Mouse (Mus musculus) hindbrain, embryonic 15.5 days (tissue): ENCODE results near the gene Otulin. TPM values are rescaled to one million over a fixed set of nuclear protein-coding genes. Genes with fewer than 3 reads are reported as not detected.

Experiments
- ATAC-seq: fragments of 200-750 bp; cut with Nextera tagmentation; 2 replicates; pipeline ENCODE4 v1.8.0; 2017; ENCODE audit warnings: low read depth, moderate number of reproducible peaks, moderate TSS enrichment; ENCODE audit not compliant: low FRiP score
- H3K27ac ChIP-seq: fragments of 300-500 bp; sonication (generic); replicated peaks from 2 replicates; pipeline ENCODE4 v1.5.1; 2015; ENCODE audit warnings: mild to moderate bottlenecking, inconsistent platforms
- H3K27me3 ChIP-seq: fragments of 300-500 bp; sonication (generic); 2 replicates; pipeline ENCODE4 v1.6.1; 2015; ENCODE audit warnings: control low read depth, inconsistent platforms
- H3K36me3 ChIP-seq: fragments of 300-500 bp; sonication (generic); 2 replicates; pipeline ENCODE4 v1.6.1; 2015; ENCODE audit warnings: control low read depth, inconsistent platforms
- H3K4me1 ChIP-seq: fragments of 300-500 bp; sonication (generic); replicated peaks from 2 replicates; pipeline ENCODE4 v1.6.1; 2015; ENCODE audit warnings: control low read depth, inconsistent platforms
- H3K4me2 ChIP-seq: fragments of 300-500 bp; sonication (generic); 2 replicates; pipeline ENCODE4 v1.6.1; 2015; ENCODE audit warnings: moderate library complexity, mild to moderate bottlenecking, inconsistent platforms
- H3K4me3 ChIP-seq: fragments of 300-500 bp; sonication (generic); 2 replicates; pipeline ENCODE4 v1.5.1; 2015; ENCODE audit warnings: mild to moderate bottlenecking, inconsistent platforms
- H3K9ac ChIP-seq: fragments of 300-500 bp; sonication (generic); 2 replicates; pipeline ENCODE4 v1.6.1; 2015; ENCODE audit warnings: inconsistent platforms
- H3K9me3 ChIP-seq: fragments of 300-500 bp; sonication (generic); 2 replicates; pipeline ENCODE4 v1.6.1; 2016; ENCODE audit warnings: control low read depth, inconsistent platforms
- WGBS: fragments of 180-500 bp; shearing (Covaris S2); methylation state at CpG from one replicate; pipeline ENCODE4 v1.1.7; 2015; 5-methylcytosine and 5-hydroxymethylcytosine counted together
- polyA plus RNA-seq: library from polyadenylated mRNA; unstranded; fragments of >200 nt; fragmentation: Nextera tagmentation; extraction: Ambion mirVana; gene quantifications from 2 replicates; pipeline ENCODE4 v1.2.1, GENCODE M21; 2015

The Otulin gene
- polyA plus RNA-seq, 1 experiment from 2014 or later: 23.5 TPM

DNA sequence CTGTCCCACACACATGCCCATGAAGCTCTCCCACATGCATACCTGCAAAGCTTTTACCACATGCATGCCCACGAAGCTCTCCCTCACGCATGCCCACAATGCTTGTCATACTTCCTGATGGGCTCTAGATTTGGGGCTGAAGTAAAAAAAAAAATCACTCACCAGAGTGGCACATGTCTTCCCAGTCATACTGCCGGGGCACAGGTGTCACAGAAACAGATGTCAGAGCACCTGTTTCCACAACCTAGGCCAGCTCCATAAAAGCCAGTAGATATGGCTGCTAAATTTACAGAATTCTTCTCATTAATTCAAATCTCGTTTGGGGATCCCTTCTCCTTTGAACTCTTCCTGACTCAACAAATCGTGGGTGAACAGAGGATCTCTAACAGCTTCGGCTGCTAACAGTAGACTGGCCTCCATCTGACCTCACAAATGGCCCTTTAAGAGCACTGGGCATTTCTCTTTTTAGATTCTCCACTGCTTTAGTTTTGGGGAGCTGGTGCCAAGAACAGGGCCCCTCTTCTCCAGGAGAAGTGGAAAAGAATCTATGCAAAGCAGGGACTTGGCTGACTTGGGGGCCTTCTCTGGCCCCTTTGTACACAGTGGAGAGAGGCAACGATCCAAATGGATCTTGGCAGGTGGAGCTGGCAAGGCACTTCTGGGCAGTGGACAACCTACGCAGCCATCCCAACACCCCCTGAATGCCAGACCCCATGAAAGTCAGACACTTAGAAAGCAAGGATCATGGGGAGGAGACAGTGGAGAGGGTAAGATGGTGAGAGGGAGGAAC lies 55.3 kb downstream of the Otulin start:
- Histone ChIP-seq H3K36me3 (peaks cover 11% of the 10 kb centered on the region; the same call in 1 of the 2 replicates), H3K9ac (no peak overlapping the region), H3K27ac (peak overlapping the region; percentile 40; the same call in 1 of the 2 replicates), H3K4me3 (no peak overlapping the region), H3K9me3 (no peaks in the 10 kb centered on the region), H3K4me1 (no peaks in the 10 kb centered on the region), H3K4me2 (no peak overlapping the region), H3K27me3 (no peaks in the 10 kb centered on the region)
- 74% methylated on average over 8 of the region's 8 CpGs for WGBS
- ATAC-seq: peak; percentile 77

DNA sequence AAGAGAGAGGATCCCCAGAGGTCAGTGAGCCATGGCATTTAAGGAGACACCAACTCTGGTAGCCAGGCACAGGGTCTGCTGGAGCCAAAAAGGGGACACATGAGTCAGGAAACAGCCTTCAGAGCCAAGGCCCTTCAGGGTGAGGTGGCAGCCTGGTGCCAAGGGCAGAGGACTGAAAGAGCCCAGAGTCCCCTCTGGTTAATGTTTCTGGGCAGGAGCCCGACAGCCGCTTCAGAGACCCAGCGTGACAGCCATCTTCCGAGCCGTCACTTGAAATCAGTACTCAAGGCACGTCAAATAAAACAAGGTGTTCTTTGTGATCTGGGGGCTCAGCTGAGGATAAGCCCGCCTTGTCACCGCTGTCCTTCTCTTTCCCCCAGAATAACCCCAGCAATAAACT lies 59.3 kb downstream of the Otulin start:
- Histone ChIP-seq H3K4me1 (no peaks in the 10 kb centered on the region), H3K27me3 (no peaks in the 10 kb centered on the region), H3K4me2 (no peak overlapping the region), H3K36me3 (peaks cover 21% of the 10 kb centered on the region), H3K9me3 (no peaks in the 10 kb centered on the region), H3K27ac (no peak overlapping the region), H3K9ac (no peak overlapping the region), H3K4me3 (no peak overlapping the region)
- WGBS: 80% methylated on average over 8 of the region's 8 CpGs
- ATAC-seq: no peak

DNA sequence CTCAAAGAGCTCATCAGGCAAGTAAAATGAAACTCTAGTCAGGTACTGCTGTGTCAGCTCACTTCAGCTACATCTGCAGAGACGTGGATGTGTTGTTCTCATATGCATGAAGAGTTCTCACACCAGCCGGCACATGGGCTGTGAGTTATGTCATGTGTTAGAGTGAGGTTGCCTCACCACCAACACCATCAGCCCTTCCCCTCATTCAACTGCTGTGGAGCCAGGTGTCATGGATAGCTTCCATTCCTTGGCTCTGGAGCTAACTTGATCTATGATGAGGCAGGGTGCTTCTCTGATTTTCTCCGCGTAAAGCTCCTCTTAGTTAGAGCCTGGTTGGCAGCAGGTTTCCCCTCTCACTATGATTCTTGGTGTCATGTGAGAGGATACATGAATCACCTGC lies 60.1 kb downstream of the Otulin start:
- H3K9me3 ChIP-seq: no peaks in the 10 kb centered on the region
- peaks cover 21% of the 10 kb centered on the region for H3K36me3 ChIP-seq
- no peak overlapping the region for H3K4me2 ChIP-seq

GRCm38 (mm10) chr15:27569924-27570323 lies 60.6 kb downstream of the Otulin start:
- 68% methylated on average over 2 of the region's 2 CpGs for WGBS
- ATAC-seq: no peak
- H3K27me3 ChIP-seq: no peaks in the 10 kb centered on the region
- no peak overlapping the region for H3K27ac ChIP-seq
- no peak overlapping the region for H3K4me2 ChIP-seq
- H3K9me3 ChIP-seq: no peaks in the 10 kb centered on the region
- no peaks in the 10 kb centered on the region for H3K4me1 ChIP-seq
- H3K4me3 ChIP-seq: no peak overlapping the region
- H3K9ac ChIP-seq: no peak overlapping the region
- peaks cover 23% of the 10 kb centered on the region for H3K36me3 ChIP-seq

More for the DNA sequence above, 60.1 kb downstream of the Otulin start:
- no peaks in the 10 kb centered on the region for H3K4me1 ChIP-seq
- no peak for ATAC-seq
- no peak overlapping the region for H3K9ac ChIP-seq
- H3K27ac ChIP-seq: no peak overlapping the region
- H3K4me3 ChIP-seq: no peak overlapping the region
- 91% methylated on average over 4 of the region's 4 CpGs for WGBS
- no peaks in the 10 kb centered on the region for H3K27me3 ChIP-seq

- H3K27me3 ChIP-seq: no peaks in the 10 kb centered on the region
- H3K36me3 ChIP-seq: peaks cover 25% of the 10 kb centered on the region
- no peaks in the 10 kb centered on the region for H3K4me1 ChIP-seq
- no peak overlapping the region for H3K9ac ChIP-seq
- 60% methylated on average over 6 of the region's 6 CpGs for WGBS
- no peak overlapping the region for H3K4me3 ChIP-seq
- ATAC-seq: no peak
- no peaks in the 10 kb centered on the region for H3K9me3 ChIP-seq
- no peak overlapping the region for H3K4me2 ChIP-seq
- H3K27ac ChIP-seq: no peak overlapping the region
Observed at GRCm38 (mm10) chr15:27568371-27568770, 62.1 kb downstream of the Otulin start.

DNA sequence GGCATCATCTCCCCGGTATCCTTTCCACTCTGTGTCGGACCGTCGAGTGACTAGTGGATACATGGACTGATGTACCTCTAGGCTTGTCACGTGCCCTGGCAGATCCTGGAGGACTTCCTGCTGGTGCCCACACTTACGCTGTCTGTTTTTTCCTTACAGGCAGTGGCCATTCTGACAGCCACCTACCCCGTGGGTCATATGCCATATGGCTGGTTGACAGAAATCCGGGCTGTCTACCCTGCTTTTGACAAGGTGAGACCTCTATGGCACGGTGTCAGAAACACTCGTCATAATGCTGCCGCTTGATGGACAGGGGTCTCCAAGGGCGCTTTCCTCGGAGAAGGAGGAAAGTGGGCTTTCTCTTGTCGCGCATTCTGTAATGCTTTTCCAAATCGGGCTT lies 63.1 kb downstream of the Otulin start:
- H3K9me3 ChIP-seq: no peaks in the 10 kb centered on the region
- H3K4me1 ChIP-seq: no peaks in the 10 kb centered on the region
- H3K9ac ChIP-seq: no peak overlapping the region
- no peak for ATAC-seq
- H3K27me3 ChIP-seq: no peaks in the 10 kb centered on the region
- H3K27ac ChIP-seq: no peak overlapping the region
- H3K4me2 ChIP-seq: no peak overlapping the region
- 86% methylated on average over 16 of the region's 16 CpGs for WGBS
- H3K4me3 ChIP-seq: no peak overlapping the region
- H3K36me3 ChIP-seq: peaks cover 20% of the 10 kb centered on the region

DNA sequence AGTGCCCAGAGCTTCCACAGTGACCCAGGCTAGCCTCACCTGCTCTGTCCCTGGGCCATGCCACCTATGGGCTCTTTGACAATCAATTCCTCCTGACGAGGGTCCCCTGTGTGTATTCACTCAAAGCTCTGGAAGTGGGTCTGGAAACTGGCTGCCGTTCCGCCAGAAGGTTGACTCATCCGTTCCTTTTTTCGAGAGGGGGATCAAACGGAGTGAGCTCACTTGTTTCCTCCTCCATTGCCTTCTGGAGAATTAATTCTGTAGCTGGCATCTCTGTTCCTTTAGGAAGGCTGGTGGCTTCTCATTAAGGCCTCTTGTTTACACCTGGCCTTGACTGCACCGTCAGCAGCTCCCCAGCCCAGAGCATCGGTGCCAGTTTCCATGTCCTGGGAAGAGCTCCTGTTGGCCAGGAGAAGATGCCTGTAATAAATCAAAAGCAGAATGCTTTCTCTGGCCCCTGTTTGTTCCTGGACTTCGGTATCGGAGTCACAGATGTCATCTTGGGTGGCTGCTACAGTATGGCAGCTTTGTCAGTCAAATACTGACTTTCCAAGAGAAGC lies 64.8 kb downstream of the Otulin start:
- H3K4me1 ChIP-seq: no peaks in the 10 kb centered on the region
- H3K4me2 ChIP-seq: no peak overlapping the region
- no peak overlapping the region for H3K9ac ChIP-seq
- 87% methylated on average over 10 of the region's 10 CpGs for WGBS
- no peak overlapping the region for H3K27ac ChIP-seq
- H3K9me3 ChIP-seq: no peaks in the 10 kb centered on the region
- no peaks in the 10 kb centered on the region for H3K27me3 ChIP-seq
- peaks cover 17% of the 10 kb centered on the region for H3K36me3 ChIP-seq
- no peak overlapping the region for H3K4me3 ChIP-seq
- ATAC-seq: no peak

DNA sequence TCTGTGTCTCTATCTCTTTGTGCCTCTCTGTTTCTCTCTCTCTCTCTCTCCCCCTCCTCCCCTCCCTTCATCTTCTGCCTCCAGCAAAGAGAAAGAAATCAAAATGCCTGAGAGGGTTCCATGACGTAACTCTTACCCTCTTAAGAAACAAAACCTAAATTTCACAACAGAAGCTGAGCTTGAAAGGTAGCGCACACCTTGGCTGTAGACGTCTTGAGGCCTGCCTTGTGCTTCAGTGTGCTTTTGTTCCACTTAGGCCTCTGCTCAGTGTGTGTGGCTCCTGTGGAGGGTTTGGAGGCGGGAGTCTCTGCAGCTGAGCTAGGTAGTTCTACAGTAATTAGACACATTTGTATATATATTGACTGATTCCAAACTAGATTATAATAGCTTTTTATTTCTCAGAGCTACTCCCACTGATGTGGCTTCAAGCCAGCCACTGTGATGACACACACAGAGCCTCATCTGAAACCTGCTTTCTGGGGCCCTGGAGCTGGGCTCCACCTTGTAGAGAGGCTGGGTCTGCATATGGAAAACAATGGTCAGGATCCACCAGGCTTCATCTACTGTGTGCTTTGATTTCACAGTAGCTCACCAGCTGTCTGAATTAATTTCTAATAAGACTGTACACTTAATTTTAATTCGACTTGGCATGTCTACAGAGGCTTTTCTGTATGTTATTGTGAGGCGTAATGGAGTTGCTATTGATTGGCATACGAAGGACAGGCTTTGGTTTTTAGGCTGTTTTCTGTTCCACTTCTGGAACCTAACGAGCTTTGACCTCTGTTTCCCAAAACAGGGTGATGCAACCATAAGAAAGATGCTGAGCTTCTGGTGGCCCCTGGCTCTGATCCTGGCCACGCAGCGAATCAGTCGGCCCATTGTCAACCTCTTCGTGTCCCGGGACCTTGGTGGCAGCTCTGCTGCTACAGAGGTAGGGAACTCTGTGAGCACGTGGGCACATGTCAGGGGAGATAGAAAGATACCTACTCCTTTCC lies 66.1 kb downstream of the Otulin start:
- H3K4me3 ChIP-seq: no peak overlapping the region
- no peak overlapping the region for H3K9ac ChIP-seq
- H3K27ac ChIP-seq: no peak overlapping the region
- H3K4me2 ChIP-seq: no peak overlapping the region
- no peaks in the 10 kb centered on the region for H3K27me3 ChIP-seq
- 0 out of 2 replicates have a peak, but pooled peaks have one; percentile 40 for ATAC-seq
- H3K36me3 ChIP-seq: peaks cover 14% of the 10 kb centered on the region
- peaks cover 3% of the 10 kb centered on the region for H3K4me1 ChIP-seq
- no peaks in the 10 kb centered on the region for H3K9me3 ChIP-seq
- WGBS: 79% methylated on average over 14 of the region's 14 CpGs

GRCm38 (mm10) chr15:27560315-27560714 lies 70.2 kb downstream of the Otulin start:
- no peaks in the 10 kb centered on the region for H3K9me3 ChIP-seq
- ATAC-seq: no peak

GRCm38 (mm10) chr15:27558456-27559147 lies 71.9 kb downstream of the Otulin start:
- 0 out of 2 replicates have a peak overlapping the region, but pooled peaks have one; percentile 6 for H3K4me2 ChIP-seq
- peak; percentile 78 for ATAC-seq
- 43% methylated on average over 16 of the region's 16 CpGs for WGBS
- no peaks in the 10 kb centered on the region for H3K27me3 ChIP-seq
- no peaks in the 10 kb centered on the region for H3K9me3 ChIP-seq
- H3K36me3 ChIP-seq: 0 out of 2 replicates have a peak, but pooled peaks cover 7% of the 10 kb centered on the region
- no peak overlapping the region for H3K9ac ChIP-seq
- peaks cover 19% of the 10 kb centered on the region for H3K4me1 ChIP-seq
- H3K4me3 ChIP-seq: no peak overlapping the region
- peak overlapping the region; percentile 61 for H3K27ac ChIP-seq

More at GRCm38 (mm10) chr15:27560315-27560714, 70.2 kb downstream of the Otulin start:
- H3K4me2 ChIP-seq: no peak overlapping the region
- H3K27me3 ChIP-seq: no peaks in the 10 kb centered on the region
- no peak overlapping the region for H3K27ac ChIP-seq
- H3K4me1 ChIP-seq: peaks cover 19% of the 10 kb centered on the region
- WGBS: 88% methylated on average over 11 of the region's 11 CpGs
- H3K36me3 ChIP-seq: peaks cover 10% of the 10 kb centered on the region
- no peak overlapping the region for H3K4me3 ChIP-seq
- no peak overlapping the region for H3K9ac ChIP-seq

DNA sequence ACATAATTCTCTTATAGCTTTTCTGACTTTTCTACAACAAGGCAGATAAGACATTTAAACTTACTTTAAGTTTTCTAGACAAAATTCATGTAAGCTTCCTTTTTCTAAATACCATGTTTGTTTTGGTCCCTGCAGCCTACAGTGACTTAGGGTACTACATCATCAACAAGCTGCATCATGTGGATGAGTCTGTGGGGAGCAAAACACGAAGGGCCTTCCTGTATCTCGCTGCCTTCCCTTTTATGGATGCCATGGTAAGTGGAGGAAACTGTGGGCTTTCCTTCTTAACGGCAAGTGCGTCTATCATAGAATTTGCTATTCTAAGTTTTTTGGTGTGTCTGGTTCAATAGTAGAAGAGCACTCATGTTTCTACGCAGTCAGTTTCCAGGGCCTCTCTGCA lies 76.9 kb downstream of the Otulin start:
- H3K4me1 ChIP-seq: peaks cover 19% of the 10 kb centered on the region
- H3K27ac ChIP-seq: no peak overlapping the region
- no peak overlapping the region for H3K9ac ChIP-seq
- H3K4me2 ChIP-seq: no peak overlapping the region
- 90% methylated on average over 5 of the region's 5 CpGs for WGBS
- no peak overlapping the region for H3K4me3 ChIP-seq
- 0 out of 2 replicates have a peak, but pooled peaks cover 7% of the 10 kb centered on the region for H3K36me3 ChIP-seq
- no peaks in the 10 kb centered on the region for H3K27me3 ChIP-seq
- no peak for ATAC-seq
- H3K9me3 ChIP-seq: no peaks in the 10 kb centered on the region
